Mouse (Mus musculus): ENCODE measurements around the gene Eif1. TPM values are rescaled to one million over a fixed set of nuclear protein-coding genes. Genes with fewer than 3 reads are reported as not detected.
"Not testable (repeated sequence)": the region's sequence is repeated elsewhere in the genome, so short reads cannot be mapped to it uniquely, and the experiment has no call there.

Gene Eif1
- polyA plus RNA-seq, 1 experiment from 2014 or later, result 1,650 TPM

- Histone ChIP-seq H3K27ac (ENCODE audit: low read depth, low read length) (peak overlapping the region; percentile 46), H3K27me3 (replicated peaks; ENCODE audit: control insufficient read depth, insufficient read depth, low read length) (no peaks in the 10 kb centered on the region), H3K4me1 (replicated peaks; ENCODE audit: control insufficient read depth, insufficient read depth, low read length) (no peaks in the 10 kb centered on the region), H3K4me3 (ENCODE audit: low read depth, low read length) (no peak overlapping the region), H3K4me2 (replicated peaks; ENCODE audit: low read depth) (peak overlapping the region; percentile 25), H3K9me3 (ENCODE audit: control insufficient read depth) (no peaks in the 10 kb centered on the region), H3K9ac (ENCODE audit: low read depth, low read length) (no peak overlapping the region), H3K36me3 (ENCODE audit: control insufficient read depth, insufficient read depth) (peaks cover 19% of the 10 kb centered on the region)
- 45% methylated on average over 3 of the region's 3 CpGs for WGBS
- no peak for TF ChIP-seq CTCF (IDR thresholded peaks at IDR 0.05; ENCODE audit: low read depth)
- 0 out of 2 replicates have a peak, but pooled peaks have one; percentile 3 for ATAC-seq
Measured at GRCm38 (mm10) chr11:100322591-100323258, 3.0 kb downstream of the Eif1 start.

GRCm38 (mm10) chr11:100323578-100323977, 3.9 kb downstream of the Eif1 start:
- 24% methylated on average over 3 of the region's 3 CpGs for WGBS
- ATAC-seq, result no peak
- H3K4me1 ChIP-seq (replicated peaks; ENCODE audit: control insufficient read depth, insufficient read depth, low read length), result no peaks in the 10 kb centered on the region
- H3K36me3 ChIP-seq (ENCODE audit: control insufficient read depth, insufficient read depth), result peaks cover 19% of the 10 kb centered on the region
- no peak overlapping the region for H3K4me3 ChIP-seq (ENCODE audit: low read depth, low read length)
- no peak overlapping the region for H3K27ac ChIP-seq (ENCODE audit: low read depth, low read length)
- no peaks in the 10 kb centered on the region for H3K9me3 ChIP-seq (ENCODE audit: control insufficient read depth)
- H3K9ac ChIP-seq (ENCODE audit: low read depth, low read length), result no peak overlapping the region
- H3K27me3 ChIP-seq (replicated peaks; ENCODE audit: control insufficient read depth, insufficient read depth, low read length), result no peaks in the 10 kb centered on the region
- H3K4me2 ChIP-seq (replicated peaks; ENCODE audit: low read depth), result no peak overlapping the region
- peak; percentile 87 for TF ChIP-seq CTCF (IDR thresholded peaks at IDR 0.05; ENCODE audit: low read depth)

- no peak for TF ChIP-seq CTCF (IDR thresholded peaks at IDR 0.05; ENCODE audit: low read depth)
- no peak overlapping the region for H3K9ac ChIP-seq (ENCODE audit: low read depth, low read length)
- H3K27ac ChIP-seq (ENCODE audit: low read depth, low read length), result no peak overlapping the region
- H3K4me3 ChIP-seq (ENCODE audit: low read depth, low read length), result no peak overlapping the region
- no peak for ATAC-seq
- H3K36me3 ChIP-seq (ENCODE audit: control insufficient read depth, insufficient read depth), result peaks cover 19% of the 10 kb centered on the region
- WGBS, result 60% methylated on average over 11 of the region's 11 CpGs
- no peaks in the 10 kb centered on the region for H3K9me3 ChIP-seq (ENCODE audit: control insufficient read depth)
- H3K4me2 ChIP-seq (replicated peaks; ENCODE audit: low read depth), result no peak overlapping the region
- no peaks in the 10 kb centered on the region for H3K27me3 ChIP-seq (replicated peaks; ENCODE audit: control insufficient read depth, insufficient read depth, low read length)
- no peaks in the 10 kb centered on the region for H3K4me1 ChIP-seq (replicated peaks; ENCODE audit: control insufficient read depth, insufficient read depth, low read length)
Measured at GRCm38 (mm10) chr11:100325062-100325629, 5.5 kb downstream of the Eif1 start.

- no peak overlapping the region for H3K4me2 ChIP-seq (replicated peaks; ENCODE audit: low read depth)
- H3K4me1 ChIP-seq (replicated peaks; ENCODE audit: control insufficient read depth, insufficient read depth, low read length), result no peaks in the 10 kb centered on the region
- TF ChIP-seq CTCF (IDR thresholded peaks at IDR 0.05; ENCODE audit: low read depth), result no peak
- no peaks in the 10 kb centered on the region for H3K9me3 ChIP-seq (ENCODE audit: control insufficient read depth)
- WGBS, result 70% methylated on average over 11 of the region's 11 CpGs
- H3K27me3 ChIP-seq (replicated peaks; ENCODE audit: control insufficient read depth, insufficient read depth, low read length), result no peaks in the 10 kb centered on the region
- no peak for ATAC-seq
- peaks cover 4% of the 10 kb centered on the region for H3K36me3 ChIP-seq (ENCODE audit: control insufficient read depth, insufficient read depth)
- H3K27ac ChIP-seq (ENCODE audit: low read depth, low read length), result no peak overlapping the region
- H3K9ac ChIP-seq (ENCODE audit: low read depth, low read length), result no peak overlapping the region
- H3K4me3 ChIP-seq (ENCODE audit: low read depth, low read length), result no peak overlapping the region
Measured at GRCm38 (mm10) chr11:100327316-100327715, 7.6 kb downstream of the Eif1 start.

- H3K9me3 ChIP-seq (ENCODE audit: control insufficient read depth), result no peaks in the 10 kb centered on the region
- no peak overlapping the region for H3K4me2 ChIP-seq (replicated peaks; ENCODE audit: low read depth)
- no peak overlapping the region for H3K4me3 ChIP-seq (ENCODE audit: low read depth, low read length)
- WGBS, result 80% methylated on average over 6 of the region's 6 CpGs
- no peak for TF ChIP-seq CTCF (IDR thresholded peaks at IDR 0.05; ENCODE audit: low read depth)
- ATAC-seq, result no peak
- no peaks in the 10 kb centered on the region for H3K36me3 ChIP-seq (ENCODE audit: control insufficient read depth, insufficient read depth)
- no peaks in the 10 kb centered on the region for H3K4me1 ChIP-seq (replicated peaks; ENCODE audit: control insufficient read depth, insufficient read depth, low read length)
- H3K27ac ChIP-seq (ENCODE audit: low read depth, low read length), result no peak overlapping the region
- no peaks in the 10 kb centered on the region for H3K27me3 ChIP-seq (replicated peaks; ENCODE audit: control insufficient read depth, insufficient read depth, low read length)
- H3K9ac ChIP-seq (ENCODE audit: low read depth, low read length), result no peak overlapping the region
Measured at GRCm38 (mm10) chr11:100327761-100328160, 8.1 kb downstream of the Eif1 start.

GRCm38 (mm10) chr11:100330235-100330634, 10.6 kb downstream of the Eif1 start:
- Histone ChIP-seq H3K4me3 (ENCODE audit: low read depth, low read length) (no peak overlapping the region), H3K9ac (ENCODE audit: low read depth, low read length) (no peak overlapping the region), H3K27ac (ENCODE audit: low read depth, low read length) (no peak overlapping the region), H3K36me3 (ENCODE audit: control insufficient read depth, insufficient read depth) (no peaks in the 10 kb centered on the region), H3K4me2 (replicated peaks; ENCODE audit: low read depth) (no peak overlapping the region), H3K4me1 (replicated peaks; ENCODE audit: control insufficient read depth, insufficient read depth, low read length) (no peaks in the 10 kb centered on the region), H3K9me3 (ENCODE audit: control insufficient read depth) (no peaks in the 10 kb centered on the region), H3K27me3 (replicated peaks; ENCODE audit: control insufficient read depth, insufficient read depth, low read length) (no peaks in the 10 kb centered on the region)
- TF ChIP-seq CTCF (IDR thresholded peaks at IDR 0.05; ENCODE audit: low read depth), result no peak
- 64% methylated on average over 16 of the region's 16 CpGs for WGBS
- no peak for ATAC-seq

GRCm38 (mm10) chr11:100330816-100331375, 11.2 kb downstream of the Eif1 start:
- WGBS, result 53% methylated on average over 8 of the region's 8 CpGs
- H3K36me3 ChIP-seq (ENCODE audit: control insufficient read depth, insufficient read depth); H3K4me2 ChIP-seq (replicated peaks; ENCODE audit: low read depth); ATAC-seq; H3K9ac ChIP-seq (ENCODE audit: low read depth, low read length); H3K27me3 ChIP-seq (replicated peaks; ENCODE audit: control insufficient read depth, insufficient read depth, low read length); H3K9me3 ChIP-seq (ENCODE audit: control insufficient read depth); H3K4me1 ChIP-seq (replicated peaks; ENCODE audit: control insufficient read depth, insufficient read depth, low read length); H3K27ac ChIP-seq (ENCODE audit: low read depth, low read length); H3K4me3 ChIP-seq (ENCODE audit: low read depth, low read length): not testable (repeated sequence)

All from intestine, postnatal 0 days (tissue).